Mouse (Mus musculus): ENCODE data around the gene Tcf3.

Gene Tcf3

GRCm38 (mm10) chr10:80436276-80436675, 2.8 kb upstream of the Tcf3 start:
- DNase-seq, result peak; percentile 38 to 56

- peak; percentile 41 to 67 for DNase-seq
Measured at GRCm38 (mm10) chr10:80435764-80436163, 2.3 kb upstream of the Tcf3 start.

- no peak for DNase-seq
Measured at GRCm38 (mm10) chr10:80434823-80435222, 1.4 kb upstream of the Tcf3 start.

- DNase-seq, result no peak
Measured at GRCm38 (mm10) chr10:80434233-80434592, 766 bp upstream of the Tcf3 start.

GRCm38 (mm10) chr10:80432936-80433512, 423 bp downstream of the Tcf3 start:
- peak in 1 of 2 experiments; percentile 24 for DNase-seq

GRCm38 (mm10) chr10:80432387-80432785, 1.1 kb downstream of the Tcf3 start:
- no peak for DNase-seq

GRCm38 (mm10) chr10:80431570-80432386, 1.7 kb downstream of the Tcf3 start:
- no peak for DNase-seq

GRCm38 (mm10) chr10:80430375-80430980, 3.0 kb downstream of the Tcf3 start:
- no peak for DNase-seq

GRCm38 (mm10) chr10:80429800-80430199, 3.6 kb downstream of the Tcf3 start:
- no peak for DNase-seq

- no peak for DNase-seq
Measured at GRCm38 (mm10) chr10:80425041-80425440, 8.4 kb downstream of the Tcf3 start.

- peak in 1 of 2 experiments; percentile 37 for DNase-seq
Measured at GRCm38 (mm10) chr10:80423562-80423961, 9.9 kb downstream of the Tcf3 start.

GRCm38 (mm10) chr10:80421651-80422472, 11.6 kb downstream of the Tcf3 start:
- no peak for DNase-seq

- no peak for DNase-seq
Measured at GRCm38 (mm10) chr10:80421208-80421607, 12.2 kb downstream of the Tcf3 start.

GRCm38 (mm10) chr10:80420729-80421128, 12.7 kb downstream of the Tcf3 start:
- no peak for DNase-seq

- DNase-seq, result no peak
Measured at GRCm38 (mm10) chr10:80419419-80419818, 14.0 kb downstream of the Tcf3 start.

GRCm38 (mm10) chr10:80418311-80418710, 15.1 kb downstream of the Tcf3 start:
- peak; percentile 61 to 67 for DNase-seq

GRCm38 (mm10) chr10:80417841-80418240, 15.6 kb downstream of the Tcf3 start:
- no peak for DNase-seq

GRCm38 (mm10) chr10:80417371-80417770, 16.1 kb downstream of the Tcf3 start:
- no peak for DNase-seq

- DNase-seq, result no peak
Measured at GRCm38 (mm10) chr10:80415566-80415965, 17.9 kb downstream of the Tcf3 start.

GRCm38 (mm10) chr10:80412656-80413541, 20.5 kb downstream of the Tcf3 start:
- DNase-seq, result peak; percentile 58 to 63

- DNase-seq, result no peak
Measured at GRCm38 (mm10) chr10:80407924-80408323, 25.5 kb downstream of the Tcf3 start.
